In the genomic region with DNA sequence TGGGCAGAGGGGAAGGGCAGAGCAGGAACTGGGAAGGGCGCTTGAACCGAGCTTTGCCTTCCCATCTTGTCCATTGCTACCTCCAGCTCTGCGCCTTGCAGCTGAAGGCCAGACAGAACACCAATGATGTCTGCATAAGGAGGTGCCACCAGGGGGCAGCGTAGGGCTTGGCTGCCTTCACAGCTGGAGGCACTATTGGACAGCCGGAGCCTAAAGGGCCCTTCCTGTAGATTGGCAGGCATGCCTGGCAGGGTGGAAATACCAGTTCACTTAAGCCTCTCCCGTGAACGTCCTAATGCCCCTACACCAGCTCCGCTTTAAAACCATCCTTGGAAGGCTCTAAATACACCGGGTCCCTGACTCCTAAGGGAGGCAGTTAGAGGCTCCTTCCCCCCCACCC, we compare ENCODE assay signal across 8 mouse cellular contexts. TPM values are rescaled to one million over a fixed set of nuclear protein-coding genes. Genes with fewer than 3 reads are reported as not detected.
DNase-seq lines count a peak whose midpoint lies in the region; ATAC-seq and TF ChIP-seq lines count a peak whose summit lies in the region.

No protein-coding gene starts in this region.

- DNase-seq in CH12.LX (ENCODE audit: extremely low read depth), result peak; percentile 94
- peak; percentile 92 for DNase-seq in c-Kit-positive CD71-positive TER-119-negative erythroid progenitor cells, embryonic 14.5 days (ENCODE audit: low read depth)
- DNase-seq in heart, postnatal 10 days, result peak; percentile 94 to 95
- peak; percentile 97 for DNase-seq in kidney, postnatal 4 days
- peak; percentile 96 for DNase-seq in stomach, postnatal 0 days (ENCODE audit: low spot score)

- peak overlapping the region; percentile 51 for H3K9ac ChIP-seq in CH12.LX (ENCODE audit: insufficient read depth, low read depth)
- H3K9ac ChIP-seq in forebrain, embryonic 13.5 days, result 0 out of 2 replicates have a peak overlapping the region, but pooled peaks have one; percentile 13
- peak overlapping the region; percentile 65 for H3K9ac ChIP-seq in liver, embryonic 16.5 days (ENCODE audit: low read depth, low read length)
- H3K9ac ChIP-seq in neural tube, embryonic 12.5 days, result no peak overlapping the region
- no peak overlapping the region for H3K9ac ChIP-seq in stomach, postnatal 0 days (ENCODE audit: low read length)

- 13% methylated on average over 9 of the region's 9 CpGs for WGBS in forebrain, embryonic 13.5 days
- 5% methylated on average over 9 of the region's 9 CpGs for WGBS in liver, embryonic 16.5 days (ENCODE audit: insufficient replicate concordance)
- WGBS in neural tube, embryonic 12.5 days, result 14% methylated on average over 9 of the region's 9 CpGs
- 10% methylated on average over 9 of the region's 9 CpGs for WGBS in stomach, postnatal 0 days

- no peaks in the 10 kb centered on the region for H3K9me3 ChIP-seq in CH12.LX (replicated peaks; ENCODE audit: low read length)
- no peaks in the 10 kb centered on the region for H3K9me3 ChIP-seq in forebrain, embryonic 13.5 days (replicated peaks)
- H3K9me3 ChIP-seq in liver, embryonic 16.5 days (replicated peaks; ENCODE audit: control insufficient read depth, low read length), result no peaks in the 10 kb centered on the region
- H3K9me3 ChIP-seq in neural tube, embryonic 12.5 days, result no peaks in the 10 kb centered on the region
- no peaks in the 10 kb centered on the region for H3K9me3 ChIP-seq in stomach, postnatal 0 days (ENCODE audit: control insufficient read depth, low read length)

- peak overlapping the region in 2 of 3 experiments; percentile 87 to 92 for H3K4me3 ChIP-seq in CH12.LX (replicated peaks in 1 of 3; ENCODE audit: low read depth in 2 of 3, low read length in 2 of 3, poor library complexity in 1 of 3)
- H3K4me3 ChIP-seq in forebrain, embryonic 13.5 days, result 0 out of 2 replicates have a peak overlapping the region, but pooled peaks have one; percentile 50
- peak overlapping the region; percentile 86 for H3K4me3 ChIP-seq in liver, embryonic 16.5 days (ENCODE audit: low read depth, low read length)
- H3K4me3 ChIP-seq in neural tube, embryonic 12.5 days, result no peak overlapping the region; the same call in 1 of the 2 replicates
- H3K4me3 ChIP-seq in stomach, postnatal 0 days (ENCODE audit: low read depth, low read length), result 0 out of 2 replicates have a peak overlapping the region, but pooled peaks have one; percentile 6

- no peak for TF ChIP-seq EP300 in CH12.LX (IDR thresholded peaks at IDR 0.05; ENCODE audit: low read length)
- no peak for TF ChIP-seq EP300 in stomach, postnatal 0 days (optimal IDR thresholded peaks at IDR 0.05)

- peak overlapping the region; percentile 78 for H3K27ac ChIP-seq in CH12.LX (ENCODE audit: insufficient read depth, low read depth)
- no peak overlapping the region for H3K27ac ChIP-seq in forebrain, embryonic 13.5 days
- H3K27ac ChIP-seq in liver, embryonic 16.5 days (ENCODE audit: low read length), result peak overlapping the region; percentile 83
- no peak overlapping the region for H3K27ac ChIP-seq in neural tube, embryonic 12.5 days
- peak overlapping the region; percentile 30 for H3K27ac ChIP-seq in stomach, postnatal 0 days (replicated peaks)

- peak overlapping the region; percentile 89 for H3K4me2 ChIP-seq in CH12.LX (ENCODE audit: insufficient read depth, low read depth, poor library complexity, severe bottlenecking)
- peak overlapping the region; percentile 81 for H3K4me2 ChIP-seq in forebrain, embryonic 13.5 days
- peak overlapping the region; percentile 99 for H3K4me2 ChIP-seq in liver, embryonic 16.5 days (ENCODE audit: low read depth, low read length)
- H3K4me2 ChIP-seq in neural tube, embryonic 12.5 days (replicated peaks), result peak overlapping the region; percentile 92
- peak overlapping the region; percentile 88 for H3K4me2 ChIP-seq in stomach, postnatal 0 days (replicated peaks; ENCODE audit: low read depth)

- in situ Hi-C loops in CH12.LX (cut with MboI; ENCODE audit: low pct_ligation_motif_present, low pct_unique_long_range_greater_than_20kb, low sequenced_read_pairs), result no loop called here

- peaks cover 23 to 39% of the 10 kb centered on the region in 2 experiments for H3K36me3 ChIP-seq in CH12.LX (replicated peaks in 1 of 2; ENCODE audit: control insufficient read depth in 1 of 2, insufficient read depth in 1 of 2, low read length in 1 of 2)
- no peaks in the 10 kb centered on the region for H3K36me3 ChIP-seq in forebrain, embryonic 13.5 days (ENCODE audit: poor library complexity, severe bottlenecking)
- H3K36me3 ChIP-seq in liver, embryonic 16.5 days (ENCODE audit: control insufficient read depth, insufficient read depth), result no peaks in the 10 kb centered on the region
- no peaks in the 10 kb centered on the region for H3K36me3 ChIP-seq in neural tube, embryonic 12.5 days
- H3K36me3 ChIP-seq in stomach, postnatal 0 days (ENCODE audit: control insufficient read depth, insufficient read depth, low read length), result no peaks in the 10 kb centered on the region

- dilution Hi-C loops in CH12.LX (cut with MboI; ENCODE audit: extremely low pct_ligation_motif_present, extremely low pct_unique_long_range_greater_than_20kb, low sequenced_read_pairs), result no loop called here

- peaks cover 9% of the 10 kb centered on the region for H3K79me2 ChIP-seq in CH12.LX (replicated peaks; ENCODE audit: control insufficient read depth, extremely low read depth, insufficient read depth, poor library complexity, severe bottlenecking)

- peak; percentile 88 for TF ChIP-seq RAD21 in CH12.LX (IDR thresholded peaks at IDR 0.05; ENCODE audit: low read depth, low read length)

- H3K4me1 ChIP-seq in CH12.LX (ENCODE audit: control insufficient read depth in 1 of 2, insufficient read depth in 2 of 2), result peaks cover 18 to 64% of the 10 kb centered on the region in 2 experiments
- peaks cover 56% of the 10 kb centered on the region for H3K4me1 ChIP-seq in forebrain, embryonic 13.5 days
- peaks cover 46% of the 10 kb centered on the region for H3K4me1 ChIP-seq in liver, embryonic 16.5 days (ENCODE audit: control insufficient read depth, low read depth, low read length)
- peaks cover 42% of the 10 kb centered on the region for H3K4me1 ChIP-seq in neural tube, embryonic 12.5 days
- H3K4me1 ChIP-seq in stomach, postnatal 0 days (replicated peaks; ENCODE audit: control insufficient read depth, insufficient read depth), result peaks cover 16% of the 10 kb centered on the region

- no peak for ATAC-seq in forebrain, embryonic 13.5 days
- no peak for ATAC-seq in liver, embryonic 16.5 days (ENCODE audit: low read depth)
- no peak for ATAC-seq in neural tube, embryonic 12.5 days (ENCODE audit: low FRiP score, low read depth)
- ATAC-seq in stomach, postnatal 0 days (ENCODE audit: low FRiP score, low TSS enrichment), result peak; percentile 25

- H3K27me3 ChIP-seq in CH12.LX (replicated peaks), result no peaks in the 10 kb centered on the region
- peaks cover 32% of the 10 kb centered on the region for H3K27me3 ChIP-seq in forebrain, embryonic 13.5 days
- H3K27me3 ChIP-seq in liver, embryonic 16.5 days (ENCODE audit: control insufficient read depth, insufficient read depth, low read depth, low read length), result peaks cover 24% of the 10 kb centered on the region
- H3K27me3 ChIP-seq in neural tube, embryonic 12.5 days (replicated peaks), result peaks cover 38% of the 10 kb centered on the region
- no peaks in the 10 kb centered on the region for H3K27me3 ChIP-seq in stomach, postnatal 0 days (ENCODE audit: control insufficient read depth, insufficient read depth, low read length)

- TF ChIP-seq CTCF in CH12.LX (conservative IDR thresholded peaks at IDR 0.05 in 1 of 2, IDR thresholded peaks at IDR 0.05 in 1 of 2; ENCODE audit: low read depth in 2 of 2, low read length in 2 of 2), result peak; percentile 64 to 97
- TF ChIP-seq CTCF in stomach, postnatal 0 days (IDR thresholded peaks at IDR 0.05; ENCODE audit: low read depth), result peak; percentile 99

- 0 out of 2 replicates have a peak, but pooled peaks have one; percentile 28 for TF ChIP-seq POLR2A in CH12.LX (IDR thresholded peaks at IDR 0.05; ENCODE audit: low read depth, low read length)

- intact Hi-C loops in heart, postnatal 10 days (cut with DNase I), result loop anchor here (2.0 kb wide), 2 partner anchors 104 to 130 kb away; no protein-coding TSS in a partner anchor

RNA-seq across cellular contexts. Expression of a gene that starts 0.7 kb away (rescaled TPM):
- total RNA-seq in CH12.LX (2012; rRNA removed) (43.8 and 46.1 TPM in 2 replicates), CH12.LX (2014; rRNA removed) (14.8 and 15.9 TPM in 2 replicates)
- 33.3 and 34.7 TPM in 2 replicates for polyA plus RNA-seq in CH12.LX (2012; ENCODE audit: insufficient read length, low read depth)
- 21.1 and 32.0 TPM in 2 replicates for polyA plus RNA-seq in forebrain, embryonic 13.5 days (2015; fragmentation: Nextera tagmentation; extraction: Ambion mirVana)
- total RNA-seq in heart, postnatal 10 days (2021), result 10 to 100 TPM; 30.8 to 32.8 TPM
- 6.6 and 7.3 TPM in 2 replicates for polyA plus RNA-seq in liver, embryonic 16.5 days (2015; fragmentation: Nextera tagmentation; extraction: Ambion mirVana)
- 26.2 and 27.8 TPM in 2 replicates for polyA plus RNA-seq in neural tube, embryonic 12.5 days (2016; fragmentation: Nextera tagmentation; extraction: Ambion mirVana)
- polyA plus RNA-seq in stomach, postnatal 0 days (2015; fragmentation: Nextera tagmentation; extraction: Ambion mirVana), result 8.3 and 11.2 TPM in 2 replicates

RNA-seq across cellular contexts. Expression of a gene that starts 2.1 kb away (rescaled TPM):
- total RNA-seq in CH12.LX (2012; rRNA removed), result 69.5 and 90.3 TPM in 2 replicates
- 57.0 and 63.4 TPM in 2 replicates for total RNA-seq in CH12.LX (2014; rRNA removed)
- 55.6 and 67.1 TPM in 2 replicates for polyA plus RNA-seq in CH12.LX (2012; ENCODE audit: insufficient read length, low read depth)
- polyA plus RNA-seq in forebrain, embryonic 13.5 days (2015; fragmentation: Nextera tagmentation; extraction: Ambion mirVana), result 77.4 and 80.3 TPM in 2 replicates
- 10 to 100 TPM; 21.9 to 26.3 TPM for total RNA-seq in heart, postnatal 10 days (2021)
- 112 and 117 TPM in 2 replicates for polyA plus RNA-seq in liver, embryonic 16.5 days (2015; fragmentation: Nextera tagmentation; extraction: Ambion mirVana)
- polyA plus RNA-seq in neural tube, embryonic 12.5 days (2016; fragmentation: Nextera tagmentation; extraction: Ambion mirVana), result 73.6 and 75.9 TPM in 2 replicates
- 129 and 134 TPM in 2 replicates for polyA plus RNA-seq in stomach, postnatal 0 days (2015; fragmentation: Nextera tagmentation; extraction: Ambion mirVana)

RNA-seq across cellular contexts. Expression of a gene that starts 17.7 kb away (rescaled TPM):
- total RNA-seq in CH12.LX (2012; rRNA removed) (not detected in 2 replicates), CH12.LX (2014; rRNA removed) (not detected in 2 replicates)
- polyA plus RNA-seq in CH12.LX (2012; ENCODE audit: insufficient read length, low read depth), result not detected in 2 replicates
- not detected in 2 replicates for polyA plus RNA-seq in forebrain, embryonic 13.5 days (2015; fragmentation: Nextera tagmentation; extraction: Ambion mirVana)
- total RNA-seq in heart, postnatal 10 days (2021), result not detected
- polyA plus RNA-seq in liver, embryonic 16.5 days (2015; fragmentation: Nextera tagmentation; extraction: Ambion mirVana), result 0.25 and 0.32 TPM in 2 replicates
- not detected in 2 replicates for polyA plus RNA-seq in neural tube, embryonic 12.5 days (2016; fragmentation: Nextera tagmentation; extraction: Ambion mirVana)
- polyA plus RNA-seq in stomach, postnatal 0 days (2015; fragmentation: Nextera tagmentation; extraction: Ambion mirVana), result not detected in 2 replicates

RNA-seq across cellular contexts. Expression of a gene that starts 26.6 kb away (rescaled TPM):
- 37.5 and 39.7 TPM in 2 replicates for total RNA-seq in CH12.LX (2012; rRNA removed)
- total RNA-seq in CH12.LX (2014; rRNA removed), result 10.8 and 11.7 TPM in 2 replicates
- 64.8 and 87.9 TPM in 2 replicates for polyA plus RNA-seq in CH12.LX (2012; ENCODE audit: insufficient read length, low read depth)
- polyA plus RNA-seq in forebrain, embryonic 13.5 days (2015; fragmentation: Nextera tagmentation; extraction: Ambion mirVana), result 73.7 and 75.9 TPM in 2 replicates
- total RNA-seq in heart, postnatal 10 days (2021), result 10 to 100 TPM; 47.7 to 62.6 TPM
- 32.4 and 32.6 TPM in 2 replicates for polyA plus RNA-seq in liver, embryonic 16.5 days (2015; fragmentation: Nextera tagmentation; extraction: Ambion mirVana)
- polyA plus RNA-seq in neural tube, embryonic 12.5 days (2016; fragmentation: Nextera tagmentation; extraction: Ambion mirVana), result 67.3 and 69.4 TPM in 2 replicates
- 47.0 and 48.0 TPM in 2 replicates for polyA plus RNA-seq in stomach, postnatal 0 days (2015; fragmentation: Nextera tagmentation; extraction: Ambion mirVana)

RNA-seq across cellular contexts. Expression of a gene that starts 39.7 kb away (rescaled TPM):
- 0.46 and 1.4 TPM in 2 replicates for total RNA-seq in CH12.LX (2012; rRNA removed)
- not detected in 2 replicates for total RNA-seq in CH12.LX (2014; rRNA removed)
- polyA plus RNA-seq in CH12.LX (2012; ENCODE audit: insufficient read length, low read depth), result not detected in 2 replicates
- polyA plus RNA-seq in forebrain, embryonic 13.5 days (2015; fragmentation: Nextera tagmentation; extraction: Ambion mirVana), result not detected in 2 replicates
- total RNA-seq in heart, postnatal 10 days (2021), result not detected
- polyA plus RNA-seq in liver, embryonic 16.5 days (2015; fragmentation: Nextera tagmentation; extraction: Ambion mirVana), result 95.4 and 105 TPM in 2 replicates
- polyA plus RNA-seq in neural tube, embryonic 12.5 days (2016; fragmentation: Nextera tagmentation; extraction: Ambion mirVana), result not detected in 2 replicates
- polyA plus RNA-seq in stomach, postnatal 0 days (2015; fragmentation: Nextera tagmentation; extraction: Ambion mirVana), result 7.1 and 9.7 TPM in 2 replicates

Comparison
In these comparisons a context has a peak if more than half of its experiments do, and no peak if none do; other contexts are left out.
1. H3K27ac ChIP-seq: peak in CH12.LX (single experiment), liver, embryonic 16.5 days (single experiment) and stomach, postnatal 0 days (single experiment); none in forebrain, embryonic 13.5 days (single experiment) and neural tube, embryonic 12.5 days (single experiment).
2. H3K9ac ChIP-seq: peak in CH12.LX (single experiment), forebrain, embryonic 13.5 days (single experiment) and liver, embryonic 16.5 days (single experiment); none in neural tube, embryonic 12.5 days (single experiment) and stomach, postnatal 0 days (single experiment).
3. Peak in every context shown above with its lines, with median percentiles within 50 percentile points of each other: DNase-seq and H3K4me2 ChIP-seq.